Mouse (Mus musculus): ENCODE results near the gene BC029722.
A peak's percentile ranks its signal among the peaks of the same experiment; 100 is the strongest.

Gene BC029722

DNA sequence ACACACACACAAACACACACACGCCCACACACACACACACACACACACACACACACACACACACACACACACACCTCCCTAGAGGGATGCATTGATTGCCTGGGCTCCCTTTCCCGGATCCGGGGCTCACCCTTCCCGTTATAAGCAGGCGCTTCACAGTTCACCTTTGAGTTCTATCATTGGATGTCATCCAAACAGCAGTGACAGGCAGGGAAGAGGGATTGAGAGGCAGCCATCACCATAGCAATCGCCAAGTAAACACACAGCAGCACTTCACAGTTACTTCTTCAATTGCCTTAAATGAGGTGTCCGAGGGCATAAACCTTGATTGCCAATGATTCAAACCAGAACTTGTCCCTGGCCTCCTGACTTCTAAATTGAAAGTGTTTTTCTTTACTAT, 40.2 kb downstream of the BC029722 start:
- no peak for DNase-seq (ENCODE audit: low spot score in 2 of 2)

- DNase-seq (ENCODE audit: low spot score in 2 of 2): no peak
Observed at GRCm38 (mm10) chr2:155778004-155778403, 41.2 kb downstream of the BC029722 start.

GRCm38 (mm10) chr2:155777688-155777985, 41.6 kb downstream of the BC029722 start:
- no peak for DNase-seq (ENCODE audit: low spot score in 2 of 2)

GRCm38 (mm10) chr2:155776824-155777687, 42.2 kb downstream of the BC029722 start:
- no peak for DNase-seq (ENCODE audit: low spot score in 2 of 2)

DNA sequence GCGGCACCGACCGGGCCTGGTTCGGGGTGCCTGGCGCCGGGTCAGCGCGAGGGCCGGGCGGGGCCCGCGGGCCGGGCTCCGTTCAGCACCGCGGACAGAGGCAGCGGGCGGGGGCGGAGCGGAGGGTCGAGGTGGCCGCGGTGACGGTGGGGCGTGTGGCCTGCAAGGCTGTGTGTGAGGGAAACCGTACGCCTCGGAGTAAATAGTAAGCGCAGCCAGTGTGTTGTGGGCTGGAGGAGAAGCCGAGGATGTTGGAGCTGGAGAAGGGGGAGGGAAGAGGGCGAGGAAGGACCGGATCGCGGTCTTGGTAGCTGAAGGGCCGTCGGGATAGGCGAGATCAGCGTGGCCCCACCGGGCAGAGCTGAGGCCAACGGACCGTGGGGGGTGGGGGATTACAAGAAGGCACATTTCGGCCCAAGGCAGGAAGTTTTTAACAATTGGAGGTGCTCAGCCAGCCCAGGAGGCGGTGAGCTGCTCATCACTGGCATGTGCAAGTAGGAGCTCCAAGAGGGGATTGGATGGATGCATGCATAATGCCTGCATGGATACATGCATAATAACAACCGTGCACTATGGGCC, 43.5 kb downstream of the BC029722 start:
- peak; percentile 48 to 51 for DNase-seq (ENCODE audit: low spot score in 2 of 2)

GRCm38 (mm10) chr2:155774927-155775684, 44.1 kb downstream of the BC029722 start, which contains the start of gene Mmp24:
Gene Mmp24 (plus strand): TSS chr2:155775342.
- no peak for DNase-seq (ENCODE audit: low spot score in 2 of 2)

- no peak for DNase-seq (ENCODE audit: low spot score in 2 of 2)
Observed at GRCm38 (mm10) chr2:155774261-155774926, 44.8 kb downstream of the BC029722 start.

- no peak for DNase-seq (ENCODE audit: low spot score in 2 of 2)
Observed at GRCm38 (mm10) chr2:155773664-155774063, 45.6 kb downstream of the BC029722 start.

Measured in frontal cortex, postnatal 36 days (tissue).